Mouse (Mus musculus) heart, embryonic 15.5 days (tissue): ENCODE results near the gene Mapkap1. TPM values are rescaled to one million over a fixed set of nuclear protein-coding genes. Genes with fewer than 3 reads are reported as not detected.

Experiments used
- ATAC-seq: fragments of 200-750 bp; cut with Nextera tagmentation; replicated peaks from 2 replicates; pipeline ENCODE4 v1.8.0; 2017; ENCODE audit warnings: low read depth, moderate TSS enrichment; ENCODE audit not compliant: insufficient number of reproducible peaks, insufficient read depth, low FRiP score
- H3K27ac ChIP-seq: fragments of 300-500 bp; sonication (generic); 2 replicates; pipeline ENCODE4 v1.5.1; 2015; ENCODE audit warnings: mild to moderate bottlenecking, inconsistent platforms
- H3K27me3 ChIP-seq: fragments of 300-500 bp; sonication (generic); 2 replicates; pipeline ENCODE4 v1.6.1; 2015; ENCODE audit warnings: inconsistent platforms
- H3K36me3 ChIP-seq: fragments of 300-500 bp; sonication (generic); 2 replicates; pipeline ENCODE4 v1.6.1; 2015; ENCODE audit warnings: mild to moderate bottlenecking, inconsistent platforms
- H3K4me1 ChIP-seq: fragments of 300-500 bp; sonication (generic); replicated peaks from 2 replicates; pipeline ENCODE4 v1.6.1; 2015; ENCODE audit warnings: inconsistent platforms
- H3K4me2 ChIP-seq: fragments of 300-500 bp; sonication (generic); 2 replicates; pipeline ENCODE4 v1.6.1; 2015; ENCODE audit warnings: inconsistent platforms, mild to moderate bottlenecking, moderate library complexity
- H3K4me3 ChIP-seq: fragments of 300-500 bp; sonication (generic); 2 replicates; pipeline ENCODE4 v1.5.1; 2015; ENCODE audit warnings: mild to moderate bottlenecking, inconsistent platforms
- H3K9ac ChIP-seq: fragments of 300-500 bp; sonication (generic); 2 replicates; pipeline ENCODE4 v1.6.1; 2015; ENCODE audit warnings: mild to moderate bottlenecking, inconsistent platforms
- H3K9me3 ChIP-seq: fragments of 300-500 bp; sonication (generic); replicated peaks from 2 replicates; pipeline ENCODE4 v1.6.1; 2016; ENCODE audit warnings: inconsistent platforms
- WGBS: fragments of 180-500 bp; shearing (Covaris S2); methylation state at CpG from one replicate; pipeline ENCODE4 v1.1.7; 2015; ENCODE audit warnings: mixed read lengths; 5-methylcytosine and 5-hydroxymethylcytosine counted together
- polyA plus RNA-seq: library from polyadenylated mRNA; unstranded; fragments of >200 nt; fragmentation: Nextera tagmentation; extraction: Ambion mirVana; gene quantifications from 2 replicates; pipeline ENCODE4 v1.2.1, GENCODE M21; 2015

The Mapkap1 gene
- polyA plus RNA-seq, 1 experiment from 2014 or later = 65.2 TPM

GRCm38 (mm10) chr2:34622518-34622917, 215.9 kb downstream of the Mapkap1 start:
- H3K27ac ChIP-seq = no peak overlapping the region
- H3K4me2 ChIP-seq = no peak overlapping the region
- no peaks in the 10 kb centered on the region for H3K27me3 ChIP-seq
- WGBS = 82% methylated on average over 11 of the region's 11 CpGs
- peaks cover 17% of the 10 kb centered on the region for H3K4me1 ChIP-seq
- no peak overlapping the region for H3K9ac ChIP-seq
- no peaks in the 10 kb centered on the region for H3K9me3 ChIP-seq
- no peak overlapping the region for H3K4me3 ChIP-seq
- peaks cover 6% of the 10 kb centered on the region; the same call in 1 of the 2 replicates for H3K36me3 ChIP-seq
- no peak for ATAC-seq

GRCm38 (mm10) chr2:34623181-34623580, 216.6 kb downstream of the Mapkap1 start:
- WGBS = 77% methylated on average over 8 of the region's 8 CpGs

GRCm38 (mm10) chr2:34624076-34624475, 217.5 kb downstream of the Mapkap1 start:
- 87% methylated on average over 12 of the region's 12 CpGs for WGBS
- no peak for ATAC-seq
- H3K4me1 ChIP-seq = peaks cover 25% of the 10 kb centered on the region
- H3K4me3 ChIP-seq = no peak overlapping the region
- H3K9me3 ChIP-seq = no peaks in the 10 kb centered on the region
- no peaks in the 10 kb centered on the region for H3K27me3 ChIP-seq
- H3K9ac ChIP-seq = no peak overlapping the region
- H3K36me3 ChIP-seq = peaks cover 6% of the 10 kb centered on the region; the same call in 1 of the 2 replicates
- H3K4me2 ChIP-seq = no peak overlapping the region
- no peak overlapping the region for H3K27ac ChIP-seq

More at GRCm38 (mm10) chr2:34623181-34623580, 216.6 kb downstream of the Mapkap1 start:
- H3K27ac ChIP-seq = no peak overlapping the region
- no peaks in the 10 kb centered on the region for H3K9me3 ChIP-seq
- no peaks in the 10 kb centered on the region for H3K27me3 ChIP-seq
- H3K36me3 ChIP-seq = peaks cover 6% of the 10 kb centered on the region; the same call in 1 of the 2 replicates
- H3K9ac ChIP-seq = no peak overlapping the region
- no peak for ATAC-seq
- no peak overlapping the region for H3K4me3 ChIP-seq
- peaks cover 17% of the 10 kb centered on the region for H3K4me1 ChIP-seq
- no peak overlapping the region for H3K4me2 ChIP-seq

GRCm38 (mm10) chr2:34627328-34628226, 221.0 kb downstream of the Mapkap1 start:
- H3K4me1 ChIP-seq = peaks cover 22% of the 10 kb centered on the region
- no peaks in the 10 kb centered on the region for H3K9me3 ChIP-seq
- no peak overlapping the region for H3K4me2 ChIP-seq
- H3K27ac ChIP-seq = peak overlapping the region; percentile 32; the same call in 1 of the 2 replicates
- H3K4me3 ChIP-seq = no peak overlapping the region
- H3K9ac ChIP-seq = no peak overlapping the region
- 0 out of 2 replicates have a peak, but pooled peaks have one; percentile 38 for ATAC-seq
- no peaks in the 10 kb centered on the region for H3K27me3 ChIP-seq
- 62% methylated on average over 17 of the region's 17 CpGs for WGBS
- peaks cover 6% of the 10 kb centered on the region; the same call in 1 of the 2 replicates for H3K36me3 ChIP-seq

GRCm38 (mm10) chr2:34628903-34629540, 222.5 kb downstream of the Mapkap1 start:
- H3K4me2 ChIP-seq = no peak overlapping the region
- H3K27ac ChIP-seq = no peak overlapping the region
- H3K9me3 ChIP-seq = no peaks in the 10 kb centered on the region
- H3K36me3 ChIP-seq = 0 out of 2 replicates have a peak, but pooled peaks cover 3% of the 10 kb centered on the region
- H3K4me3 ChIP-seq = no peak overlapping the region
- WGBS = 51% methylated on average over 4 of the region's 4 CpGs
- no peaks in the 10 kb centered on the region for H3K27me3 ChIP-seq
- no peak for ATAC-seq
- no peak overlapping the region for H3K9ac ChIP-seq
- peaks cover 22% of the 10 kb centered on the region for H3K4me1 ChIP-seq

- 56% methylated on average over 7 of the region's 7 CpGs for WGBS
- no peaks in the 10 kb centered on the region for H3K27me3 ChIP-seq
- H3K4me2 ChIP-seq = no peak overlapping the region
- peaks cover 22% of the 10 kb centered on the region for H3K4me1 ChIP-seq
- H3K9me3 ChIP-seq = no peaks in the 10 kb centered on the region
- H3K9ac ChIP-seq = no peak overlapping the region
- H3K36me3 ChIP-seq = 0 out of 2 replicates have a peak, but pooled peaks cover 3% of the 10 kb centered on the region
- H3K27ac ChIP-seq = no peak overlapping the region
- no peak overlapping the region for H3K4me3 ChIP-seq
- no peak for ATAC-seq
Observed at GRCm38 (mm10) chr2:34629758-34630157, 223.2 kb downstream of the Mapkap1 start.

GRCm38 (mm10) chr2:34630445-34630844, 223.9 kb downstream of the Mapkap1 start:
- H3K4me1 ChIP-seq = peaks cover 22% of the 10 kb centered on the region
- 81% methylated on average over 6 of the region's 6 CpGs for WGBS
- H3K4me3 ChIP-seq = no peak overlapping the region
- no peaks in the 10 kb centered on the region for H3K9me3 ChIP-seq
- H3K36me3 ChIP-seq = 0 out of 2 replicates have a peak, but pooled peaks cover 1% of the 10 kb centered on the region
- no peak overlapping the region for H3K9ac ChIP-seq
- H3K4me2 ChIP-seq = no peak overlapping the region
- ATAC-seq = no peak
- no peak overlapping the region for H3K27ac ChIP-seq
- H3K27me3 ChIP-seq = no peaks in the 10 kb centered on the region

GRCm38 (mm10) chr2:34632051-34632450, 225.5 kb downstream of the Mapkap1 start:
- Histone ChIP-seq H3K27ac (no peak overlapping the region), H3K36me3 (no peaks in the 10 kb centered on the region), H3K4me1 (peaks cover 22% of the 10 kb centered on the region), H3K27me3 (no peaks in the 10 kb centered on the region), H3K9ac (no peak overlapping the region), H3K4me3 (no peak overlapping the region), H3K9me3 (no peaks in the 10 kb centered on the region), H3K4me2 (no peak overlapping the region)
- WGBS = 75% methylated on average over 12 of the region's 12 CpGs
- ATAC-seq = no peak

- H3K27ac ChIP-seq = no peak overlapping the region
- no peaks in the 10 kb centered on the region for H3K36me3 ChIP-seq
- no peak overlapping the region for H3K4me2 ChIP-seq
- H3K27me3 ChIP-seq = peaks cover 5% of the 10 kb centered on the region; the same call in 1 of the 2 replicates
- peaks cover 4% of the 10 kb centered on the region for H3K4me1 ChIP-seq
- H3K4me3 ChIP-seq = no peak overlapping the region
- H3K9ac ChIP-seq = no peak overlapping the region
- WGBS = 80% methylated on average over 14 of the region's 14 CpGs
- H3K9me3 ChIP-seq = no peaks in the 10 kb centered on the region
- no peak for ATAC-seq
Observed at GRCm38 (mm10) chr2:34635249-34636165, 228.9 kb downstream of the Mapkap1 start.

GRCm38 (mm10) chr2:34638955-34639650, 232.5 kb downstream of the Mapkap1 start:
- ATAC-seq = peak; percentile 64
- Histone ChIP-seq H3K27ac (no peak overlapping the region), H3K9ac (peak overlapping the region; percentile 59), H3K4me2 (peak overlapping the region; percentile 92), H3K27me3 (peaks cover 5% of the 10 kb centered on the region; the same call in 1 of the 2 replicates), H3K9me3 (no peaks in the 10 kb centered on the region), H3K4me1 (peaks cover 4% of the 10 kb centered on the region), H3K4me3 (peak overlapping the region; percentile 49), H3K36me3 (no peaks in the 10 kb centered on the region)
- 12% methylated on average over 37 of the region's 37 CpGs for WGBS
